Mouse (Mus musculus): ENCODE data around the gene Kcna2. TPM values are rescaled to one million over a fixed set of nuclear protein-coding genes. Genes with fewer than 3 reads are reported as not detected.

The Kcna2 gene
- total RNA-seq, 2 experiments from 2014 or later = under 0.01 to 0.04 TPM

DNA sequence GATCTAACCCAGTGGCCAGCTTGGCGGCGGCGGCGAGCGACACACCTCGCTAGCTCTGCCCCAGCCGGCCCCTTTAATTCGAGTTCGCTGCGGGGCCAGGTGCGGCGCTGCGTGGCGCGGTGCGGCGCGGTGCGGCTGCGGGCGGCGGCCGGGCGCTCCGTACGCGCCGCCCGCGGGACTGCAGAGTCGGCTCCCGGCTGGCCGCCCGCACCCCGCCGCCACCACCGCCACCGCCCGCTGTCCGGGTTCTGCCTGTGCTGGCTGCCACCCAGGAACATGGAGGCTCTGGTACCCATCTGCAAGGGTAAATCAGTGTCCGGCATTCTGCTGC is 475 bp downstream of the Kcna2 start:
- no peak for ATAC-seq (ENCODE audit: poor library complexity, severe bottlenecking)

DNA sequence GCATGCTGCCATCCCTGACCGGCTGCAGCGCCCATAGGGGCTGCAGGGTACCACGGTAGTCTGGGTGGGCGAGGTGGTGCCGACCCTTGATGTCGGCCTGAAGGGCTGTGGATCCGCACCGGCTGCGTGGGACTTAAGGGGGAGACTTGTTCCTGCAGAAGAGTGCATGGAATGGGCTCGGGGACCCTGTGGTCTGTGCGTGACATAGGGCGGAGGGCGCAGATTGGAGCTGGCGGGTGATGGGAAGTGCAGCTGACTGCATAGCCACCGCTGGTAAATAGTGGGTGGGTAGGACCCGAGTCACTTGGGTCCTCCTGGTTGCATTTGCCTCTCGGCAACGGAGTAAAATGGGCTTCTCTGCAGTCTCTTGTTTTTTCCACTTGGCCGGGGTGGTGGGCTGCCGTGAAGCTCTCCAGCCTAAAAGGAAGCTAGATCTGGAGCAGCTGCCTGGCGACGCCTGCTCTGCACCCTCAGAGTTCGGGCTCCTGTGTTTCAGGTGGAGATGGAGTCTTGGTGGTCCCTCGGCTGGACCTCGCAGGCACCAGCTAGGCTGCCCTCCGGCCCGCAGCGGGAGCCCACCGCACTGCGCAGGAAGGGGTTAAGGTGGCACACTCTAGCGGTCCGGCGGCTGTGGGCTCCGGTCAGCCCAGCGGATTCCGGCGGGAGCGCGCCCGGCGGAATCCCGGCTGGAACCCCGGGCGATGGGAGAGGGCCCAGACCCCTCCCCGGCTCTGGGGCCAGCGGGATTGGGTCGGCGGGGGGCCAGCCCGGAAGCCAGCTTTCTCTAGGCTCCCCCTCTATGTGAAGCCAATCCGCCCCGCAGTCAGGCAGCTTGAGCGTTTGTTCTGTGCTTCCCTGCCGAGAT is 1.1 kb downstream of the Kcna2 start:
- no peak for ATAC-seq (ENCODE audit: poor library complexity, severe bottlenecking)

DNA sequence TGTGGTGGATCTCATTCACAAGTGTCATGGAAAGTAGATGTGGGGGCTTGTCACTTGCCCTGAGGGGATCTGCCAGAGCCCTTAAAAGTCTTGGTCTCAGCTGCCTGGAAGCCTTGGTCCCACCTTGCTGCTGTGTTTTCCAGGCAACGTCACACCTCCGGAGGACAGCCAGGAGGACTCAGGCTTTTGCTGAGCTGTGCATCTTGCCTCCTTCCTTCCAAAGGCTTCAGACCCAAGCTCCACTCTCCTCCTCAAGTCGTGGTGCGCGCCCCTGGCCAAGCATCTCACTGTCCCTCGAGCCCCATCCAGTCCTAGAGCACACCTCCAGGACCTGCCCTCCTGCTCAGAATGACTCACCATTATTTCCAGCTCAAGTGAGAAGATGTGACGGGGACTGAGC is 2.1 kb downstream of the Kcna2 start:
- ATAC-seq (ENCODE audit: poor library complexity, severe bottlenecking) = no peak

DNA sequence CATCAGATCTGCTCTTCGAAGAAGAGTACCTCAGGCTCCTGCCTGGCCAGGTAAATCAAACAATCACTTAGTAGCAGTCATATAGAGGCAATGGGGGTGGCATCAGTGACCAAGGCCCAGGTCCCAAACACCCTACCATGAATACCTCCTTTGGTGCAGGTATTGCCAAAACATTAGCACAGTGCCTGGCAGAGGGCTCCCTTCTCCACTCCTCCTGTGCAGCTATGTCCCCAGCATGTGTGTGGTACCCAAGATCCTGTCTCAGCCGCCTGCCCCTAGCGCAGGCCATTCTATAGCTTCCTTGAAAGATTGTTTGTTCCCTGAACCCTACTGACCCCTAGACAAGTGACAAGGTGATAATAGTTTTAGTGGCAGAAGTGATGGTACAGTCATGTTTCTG is 2.5 kb downstream of the Kcna2 start:
- no peak for ATAC-seq (ENCODE audit: poor library complexity, severe bottlenecking)

DNA sequence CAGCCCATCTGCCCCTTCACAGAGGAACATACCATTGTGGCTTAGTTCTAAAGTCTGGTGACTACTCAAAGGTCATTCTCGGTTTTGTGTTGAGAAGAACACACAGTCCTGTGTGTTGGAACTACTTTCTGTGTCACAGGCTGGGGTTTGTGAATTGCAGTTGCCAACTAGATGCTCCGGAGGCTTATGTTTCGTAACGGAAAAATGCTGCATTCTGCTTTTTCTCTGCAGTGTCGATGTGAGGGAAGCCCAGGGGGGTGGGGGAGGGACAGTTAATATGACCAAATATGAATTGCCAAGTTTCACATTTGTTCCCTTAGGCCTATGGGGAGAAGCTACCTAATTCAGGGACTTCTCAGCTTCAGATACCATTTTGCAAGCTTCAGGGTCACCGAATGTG is 5.0 kb downstream of the Kcna2 start:
- no peak for ATAC-seq (ENCODE audit: poor library complexity, severe bottlenecking)

- no peak for ATAC-seq (ENCODE audit: poor library complexity, severe bottlenecking)
Measured at GRCm38 (mm10) chr3:107112498-107112897, 11.6 kb downstream of the Kcna2 start.

GRCm38 (mm10) chr3:107112932-107113659 is 12.2 kb downstream of the Kcna2 start:
- no peak for ATAC-seq (ENCODE audit: poor library complexity, severe bottlenecking)

GRCm38 (mm10) chr3:107113771-107114737 is 13.1 kb downstream of the Kcna2 start:
- ATAC-seq (ENCODE audit: poor library complexity, severe bottlenecking) = no peak

DNA sequence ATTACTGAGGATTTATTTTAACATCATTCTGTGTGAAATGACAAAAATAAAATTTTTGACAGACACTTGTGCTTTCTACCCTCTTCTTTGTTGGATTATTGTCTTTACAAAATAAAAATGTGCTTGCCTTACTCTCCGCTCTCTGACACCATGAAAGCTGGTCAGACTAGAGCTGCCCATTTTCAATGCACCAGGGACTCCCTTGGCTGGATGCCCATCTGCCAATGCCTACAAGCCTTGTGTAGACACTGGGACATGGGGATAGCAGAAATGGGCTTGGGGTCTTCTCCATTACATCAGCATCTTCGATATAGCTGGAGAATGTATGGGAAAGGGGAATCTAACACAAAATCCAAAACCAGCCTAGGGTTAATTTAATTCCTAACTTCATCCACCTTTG is 14.0 kb downstream of the Kcna2 start:
- no peak for ATAC-seq (ENCODE audit: poor library complexity, severe bottlenecking)

- no peak for ATAC-seq (ENCODE audit: poor library complexity, severe bottlenecking)
Measured at GRCm38 (mm10) chr3:107115746-107116145, 14.8 kb downstream of the Kcna2 start.

- peak; percentile 30; the same call in 1 of the 2 replicates for ATAC-seq (ENCODE audit: poor library complexity, severe bottlenecking)
Measured at GRCm38 (mm10) chr3:107119864-107120564, 19.1 kb downstream of the Kcna2 start.

DNA sequence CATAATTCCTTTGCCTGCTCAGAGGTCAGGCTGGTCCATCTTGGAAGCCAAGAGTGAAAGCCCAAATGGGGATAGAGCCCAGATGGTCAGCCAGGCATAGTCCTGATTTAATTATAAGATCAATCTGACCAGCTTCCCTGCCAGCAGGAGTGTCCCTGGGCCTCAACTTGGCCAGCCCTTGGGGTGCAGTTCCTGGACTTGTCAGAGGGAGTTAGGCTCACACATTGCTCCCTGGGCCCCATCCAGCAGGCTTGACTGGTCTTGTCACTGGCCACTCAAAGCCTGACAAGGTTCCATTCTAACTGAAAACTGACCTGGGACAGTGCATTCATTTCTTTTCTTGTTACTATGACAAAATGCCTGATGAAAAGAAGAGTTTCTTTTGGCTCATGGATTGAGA is 21.4 kb downstream of the Kcna2 start:
- ATAC-seq (ENCODE audit: poor library complexity, severe bottlenecking) = no peak

DNA sequence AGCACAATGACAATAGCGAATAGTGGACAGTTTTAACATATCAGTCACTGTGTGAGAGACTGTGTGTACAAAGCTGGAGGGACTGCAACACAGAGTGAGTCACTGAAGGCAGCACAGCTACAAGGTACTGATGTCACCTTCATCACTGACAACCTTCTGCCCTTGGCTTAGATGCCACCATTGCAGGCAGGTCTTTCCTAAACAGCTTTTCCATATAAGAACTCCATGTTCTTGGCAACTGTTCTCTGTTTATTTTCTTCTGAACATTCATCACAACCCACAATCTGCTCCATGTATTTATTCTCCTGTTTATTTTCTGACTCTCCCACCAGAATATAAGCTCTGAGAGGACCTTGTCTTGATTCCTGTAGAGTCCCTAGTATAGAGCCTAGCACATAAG is 26.7 kb downstream of the Kcna2 start:
- no peak for ATAC-seq (ENCODE audit: poor library complexity, severe bottlenecking)

DNA sequence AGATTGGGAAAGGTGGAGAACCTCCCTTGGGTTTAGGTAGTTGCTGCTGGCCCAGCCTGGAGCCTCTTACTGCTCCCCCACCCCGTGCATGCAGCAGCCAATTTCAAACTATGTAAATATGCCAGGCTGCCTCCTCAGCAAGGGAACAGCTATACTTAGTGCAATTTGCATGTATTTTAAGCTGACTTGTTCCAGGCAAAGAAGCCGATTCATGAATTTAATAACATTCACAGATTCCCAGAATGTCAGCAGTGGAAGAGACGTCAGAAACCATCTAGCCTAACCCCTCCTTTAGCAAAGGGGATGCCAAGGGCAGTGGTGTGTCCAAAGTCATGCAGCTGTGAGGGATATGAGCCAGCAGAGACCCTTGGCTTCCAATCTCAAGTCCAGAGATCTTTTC is 27.5 kb downstream of the Kcna2 start:
- no peak for ATAC-seq (ENCODE audit: poor library complexity, severe bottlenecking)

GRCm38 (mm10) chr3:107129251-107129650 is 28.3 kb downstream of the Kcna2 start:
- ATAC-seq (ENCODE audit: poor library complexity, severe bottlenecking) = no peak

GRCm38 (mm10) chr3:107130661-107131326 is 29.8 kb downstream of the Kcna2 start:
- no peak for ATAC-seq (ENCODE audit: poor library complexity, severe bottlenecking)

- no peak for ATAC-seq (ENCODE audit: poor library complexity, severe bottlenecking)
Measured at GRCm38 (mm10) chr3:107131846-107132245, 30.9 kb downstream of the Kcna2 start.

DNA sequence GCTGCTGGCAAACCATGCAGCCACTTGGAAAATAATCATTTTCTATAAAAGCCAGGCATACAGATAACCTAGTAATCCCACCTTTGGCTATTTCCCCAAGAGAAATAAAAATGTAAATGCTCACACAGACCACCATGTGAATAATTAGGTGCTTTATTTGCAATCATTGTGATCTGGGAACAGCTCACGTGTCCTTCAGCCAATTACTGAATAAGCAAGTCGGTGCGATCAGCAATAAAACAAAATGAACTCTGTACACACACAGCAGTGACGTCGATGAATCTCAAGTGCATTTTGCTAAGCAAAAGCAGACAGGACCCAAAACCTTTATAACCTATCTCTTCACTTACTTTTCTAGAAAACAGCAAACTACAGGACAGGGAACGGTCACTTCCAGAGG is 31.7 kb downstream of the Kcna2 start:
- ATAC-seq (ENCODE audit: poor library complexity, severe bottlenecking) = no peak

GRCm38 (mm10) chr3:107134457-107134856 is 33.5 kb downstream of the Kcna2 start:
- ATAC-seq (ENCODE audit: poor library complexity, severe bottlenecking) = no peak

GRCm38 (mm10) chr3:107147126-107147525 is 46.2 kb downstream of the Kcna2 start:
- ATAC-seq (ENCODE audit: poor library complexity, severe bottlenecking) = no peak

Data from megakaryocyte, adult 5-6 weeks (primary cell).